Mouse (Mus musculus) retina, adult 2 months (tissue): ENCODE data around the gene C1qtnf3.

Experiments
- DNase-seq: peaks from one replicate; pipeline ENCODE4 v3.0.0-alpha.2; 2012; ENCODE audit warnings: low read depth, low spot score

Gene C1qtnf3

DNA sequence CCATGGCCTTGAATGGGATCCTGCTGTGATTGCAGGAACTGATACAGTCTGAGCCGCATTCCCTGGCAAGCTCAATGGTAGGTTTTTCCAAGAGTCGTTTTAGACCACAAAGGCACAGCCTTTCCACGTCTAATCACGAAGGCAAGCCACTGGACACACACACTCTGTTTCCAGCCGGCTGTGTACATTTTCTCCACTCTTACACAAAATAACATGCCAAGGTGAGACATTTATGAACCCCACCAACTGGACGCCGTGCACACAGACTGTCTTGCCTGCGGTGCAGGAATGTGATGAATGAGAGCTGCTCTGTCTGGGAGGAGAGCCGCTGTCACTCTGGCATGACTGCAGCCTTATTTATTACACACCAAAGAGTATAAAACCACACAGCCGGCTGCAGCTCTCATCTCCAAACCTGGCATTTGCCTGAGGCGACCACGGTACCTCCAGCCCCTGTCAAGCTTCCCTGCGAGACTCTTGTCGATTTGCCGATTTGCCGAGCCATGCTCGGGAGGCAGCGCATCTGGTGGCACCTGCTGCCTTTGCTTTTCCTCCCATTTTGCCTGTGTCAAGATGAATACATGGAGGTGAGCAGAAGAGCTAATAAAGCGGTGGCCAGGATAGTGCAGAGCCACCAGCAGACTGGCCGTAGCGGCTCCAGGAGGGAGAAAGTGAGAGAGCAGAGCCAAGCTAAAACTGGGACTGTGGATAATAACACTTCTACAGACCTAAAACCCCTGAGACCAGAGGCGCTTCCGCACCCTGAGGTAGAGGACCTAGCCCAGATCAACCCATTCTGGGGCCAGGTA, at the start of gene C1qtnf3:
Gene C1qtnf3 (plus strand): TSS at position 382 of the 809 bp plus-strand sequence.
- no peak for DNase-seq

- no peak for DNase-seq
Observed at GRCm38 (mm10) chr15:10902360-10902759, 49.8 kb upstream of the C1qtnf3 start.

DNA sequence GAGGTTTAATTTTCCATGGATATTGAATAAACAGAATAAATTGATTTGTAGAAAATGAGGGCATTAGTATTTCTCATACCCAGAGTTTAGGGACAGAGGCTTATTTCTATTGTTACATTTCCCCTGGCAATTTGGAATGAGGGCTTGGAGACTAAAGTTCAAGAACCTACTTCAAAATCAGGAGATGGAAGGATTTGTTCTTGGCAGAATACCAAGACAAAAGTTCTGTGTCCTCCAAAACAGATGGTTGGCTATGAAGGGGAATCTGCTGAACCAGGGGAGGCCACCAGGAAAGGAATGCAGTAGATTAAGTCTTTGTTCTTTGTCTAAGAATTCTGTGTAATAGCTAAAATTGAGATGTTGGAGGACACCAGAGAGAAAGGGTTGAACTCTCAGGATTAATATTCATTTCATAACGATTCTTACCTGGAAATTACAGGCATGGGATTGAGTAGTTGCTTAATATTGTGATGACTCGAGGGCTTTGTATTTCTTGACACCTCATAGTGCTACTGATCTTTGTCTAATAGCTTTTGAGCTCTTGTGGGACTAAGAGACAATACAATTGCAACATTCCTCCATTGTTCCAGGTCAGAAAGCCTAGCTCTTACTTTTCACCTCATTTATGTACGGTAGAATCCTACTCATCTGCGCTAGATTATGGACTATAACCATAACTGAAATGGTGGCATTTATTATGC, 35.4 kb upstream of the C1qtnf3 start:
- no peak for DNase-seq

DNA sequence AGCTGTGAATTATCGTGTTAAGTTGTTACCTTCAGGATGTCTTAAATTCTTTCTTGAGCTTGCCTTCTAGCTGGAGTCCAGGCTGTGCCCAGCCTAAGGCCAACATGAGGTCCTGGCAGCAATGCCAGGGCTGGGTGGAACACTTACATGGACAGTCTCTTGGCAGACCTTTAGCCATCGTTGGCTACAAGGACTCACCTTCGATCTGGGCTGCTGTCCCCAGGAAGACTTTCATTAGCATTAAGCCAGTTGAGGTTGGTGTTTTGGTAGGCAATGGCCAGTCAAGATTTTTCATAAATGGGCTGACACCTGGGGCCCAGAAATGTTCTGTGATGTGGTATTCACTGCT, 34.8 kb upstream of the C1qtnf3 start:
- no peak for DNase-seq

- DNase-seq: no peak
Observed at GRCm38 (mm10) chr15:10920212-10920611, 31.9 kb upstream of the C1qtnf3 start.

DNA sequence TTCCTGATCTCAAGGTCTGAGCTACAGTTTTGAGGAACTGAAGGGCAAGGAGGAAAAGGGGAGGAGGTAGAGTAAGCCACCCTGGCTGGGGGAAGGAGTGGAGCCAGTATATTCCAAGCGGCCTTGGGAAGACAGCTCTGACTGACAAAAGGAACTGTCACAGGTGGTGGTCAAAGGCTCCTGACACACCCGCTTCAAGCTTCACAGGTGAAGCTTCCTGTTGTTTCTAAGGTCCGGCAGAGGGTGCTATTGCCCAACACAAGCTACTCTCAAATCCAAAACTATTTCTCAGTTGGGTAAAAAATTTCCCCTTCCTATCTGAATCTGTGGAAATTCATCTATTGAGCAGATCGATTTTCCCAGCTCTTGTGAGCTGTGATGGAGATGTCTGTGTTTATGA, 31.1 kb upstream of the C1qtnf3 start:
- DNase-seq: peak; percentile 37

DNA sequence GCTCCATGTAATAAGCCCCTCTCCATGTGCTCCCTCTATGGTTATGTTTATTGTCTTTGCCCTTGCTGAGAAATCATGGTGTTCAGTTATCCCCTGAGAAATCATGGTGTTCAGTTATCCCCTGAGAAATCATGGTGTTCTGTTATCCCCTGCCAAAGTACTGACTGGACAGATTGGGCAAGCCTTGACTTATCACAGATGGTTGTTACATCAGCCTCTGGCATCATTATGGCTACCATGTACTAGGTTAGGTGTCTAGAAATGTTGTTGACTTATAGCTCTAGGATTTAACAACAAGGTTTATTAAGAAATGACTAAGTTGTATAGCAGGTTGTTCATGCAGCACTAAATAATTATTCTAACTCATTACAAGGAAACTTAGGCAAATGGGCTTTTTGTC, 30.1 kb upstream of the C1qtnf3 start:
- no peak for DNase-seq

DNA sequence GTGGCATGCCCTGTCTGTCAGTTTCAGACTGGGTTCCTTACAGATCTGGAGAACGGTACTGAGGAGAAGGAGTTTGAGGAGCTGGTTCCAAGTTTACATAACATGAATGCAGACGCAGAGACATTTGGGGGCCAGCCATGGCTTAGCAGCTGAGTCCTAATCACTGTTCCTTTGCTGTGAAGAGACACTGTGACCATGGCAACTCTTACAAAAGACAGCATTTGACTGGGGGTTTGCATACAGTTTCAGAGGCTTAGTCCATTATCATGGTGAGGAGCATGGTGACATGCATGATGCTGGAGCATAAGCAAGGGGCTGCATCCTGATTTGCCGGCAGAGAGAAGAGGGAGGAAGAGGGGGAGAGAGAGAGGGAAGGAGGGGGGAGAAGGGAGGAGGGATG, 29.6 kb upstream of the C1qtnf3 start:
- no peak for DNase-seq

- DNase-seq: no peak
Observed at GRCm38 (mm10) chr15:10923076-10923995, 28.8 kb upstream of the C1qtnf3 start.

DNA sequence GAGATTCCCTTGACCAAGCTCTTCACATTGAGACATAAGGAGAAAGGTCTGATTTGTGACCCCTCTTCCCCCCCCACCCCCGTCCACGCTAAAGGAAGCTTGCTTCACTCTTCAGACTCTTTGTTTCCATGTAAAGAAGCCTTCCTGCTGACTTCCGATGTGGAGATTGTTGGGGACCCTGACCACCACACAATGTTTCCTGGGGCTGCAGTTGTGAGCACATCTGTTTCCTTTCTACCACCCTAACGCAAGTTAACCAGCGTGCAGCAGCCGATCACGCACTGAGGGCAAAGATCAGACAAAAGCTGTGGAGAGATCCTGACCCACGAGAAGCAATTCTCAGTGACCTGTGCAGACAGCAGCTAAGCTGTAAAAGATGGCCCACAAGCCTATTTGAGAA, 24.8 kb upstream of the C1qtnf3 start:
- DNase-seq: no peak

GRCm38 (mm10) chr15:10928633-10929270, 23.4 kb upstream of the C1qtnf3 start:
- DNase-seq: no peak

DNA sequence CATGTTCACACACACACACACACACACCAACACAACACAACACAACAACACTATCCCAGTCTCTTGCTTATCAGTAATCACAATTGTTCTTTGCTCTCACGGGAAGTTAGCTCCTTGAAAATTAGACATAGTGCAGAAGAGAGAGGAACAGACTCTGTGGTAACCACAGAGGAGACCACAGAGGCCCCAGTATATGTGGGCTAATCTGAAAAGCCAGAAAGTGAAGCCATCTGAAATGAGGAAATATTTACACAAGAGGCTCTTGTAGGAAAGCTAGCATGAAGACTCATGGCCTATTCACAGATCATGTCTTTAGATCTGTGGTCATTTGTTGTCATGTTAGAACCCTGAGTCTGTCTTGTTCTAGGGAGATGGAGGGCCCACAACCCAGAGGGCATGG, 18.2 kb upstream of the C1qtnf3 start:
- DNase-seq: no peak

GRCm38 (mm10) chr15:10940148-10941108, 11.7 kb upstream of the C1qtnf3 start:
- peak; percentile 61 for DNase-seq

- no peak for DNase-seq
Observed at GRCm38 (mm10) chr15:10941901-10942300, 10.2 kb upstream of the C1qtnf3 start.

DNA sequence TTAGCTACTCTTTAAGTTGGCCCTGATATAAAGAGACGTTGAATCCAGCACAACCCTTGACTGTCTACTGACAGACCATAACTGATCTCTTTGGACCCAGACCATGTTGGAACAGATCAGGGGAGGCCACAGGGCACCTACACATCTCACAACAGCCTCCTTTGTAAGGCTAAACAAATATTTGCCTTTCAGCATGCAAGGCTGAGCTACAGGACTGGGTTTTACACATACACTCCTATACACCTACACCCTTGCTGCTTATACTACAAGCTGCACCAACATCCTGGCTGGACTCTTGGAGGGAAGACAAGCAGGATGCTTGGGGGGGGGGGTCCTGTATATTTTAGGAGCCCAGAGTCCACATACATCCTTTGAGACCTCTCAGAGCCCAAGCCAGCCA, 4.3 kb upstream of the C1qtnf3 start:
- no peak for DNase-seq

DNA sequence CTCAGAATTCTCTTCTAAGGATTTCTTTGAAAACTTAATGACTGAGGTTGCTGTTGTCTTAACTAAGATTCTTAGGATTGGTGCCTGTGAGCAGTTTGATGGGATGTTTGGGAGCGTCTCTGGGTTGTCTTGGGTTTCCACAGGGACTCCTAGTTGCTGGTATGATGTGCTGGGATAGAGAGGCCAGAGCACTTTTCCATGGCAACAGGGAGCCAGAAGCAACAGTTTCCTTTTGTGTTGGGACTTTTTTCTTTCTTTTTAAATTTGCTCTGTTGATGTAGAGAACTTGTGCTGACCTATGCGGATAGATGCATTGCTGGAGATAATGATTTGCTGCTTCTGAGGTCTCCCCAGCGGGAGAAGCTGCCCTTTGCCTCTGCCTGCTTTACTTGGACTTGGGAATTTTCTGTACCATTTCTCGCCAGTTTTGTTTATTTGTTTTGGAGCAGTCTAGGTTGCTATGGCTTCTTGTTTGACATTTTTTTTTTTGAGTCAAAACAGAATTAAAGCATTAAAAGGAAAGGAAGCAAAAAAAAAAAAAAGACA, 701 bp downstream of the C1qtnf3 start:
- no peak for DNase-seq

DNA sequence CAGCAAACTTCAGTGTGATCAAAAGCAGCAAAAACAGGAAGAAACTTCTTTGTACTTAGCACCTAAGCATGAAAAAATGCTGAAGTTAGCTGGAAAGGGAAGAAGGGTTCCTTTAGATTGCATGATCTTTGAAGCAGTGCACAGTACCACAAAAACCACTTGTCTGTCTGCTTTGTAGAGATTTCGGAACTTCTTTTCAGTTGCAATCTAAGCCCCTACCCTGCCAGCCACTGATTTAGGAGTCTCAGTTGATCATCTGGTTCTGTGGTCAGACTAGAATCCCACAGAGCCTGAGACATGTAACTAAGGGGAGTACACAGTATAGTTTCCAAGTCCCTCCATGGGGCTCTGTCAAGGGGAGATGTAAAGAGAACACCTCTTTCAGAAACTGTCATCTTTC, 1.3 kb downstream of the C1qtnf3 start:
- DNase-seq: no peak

DNA sequence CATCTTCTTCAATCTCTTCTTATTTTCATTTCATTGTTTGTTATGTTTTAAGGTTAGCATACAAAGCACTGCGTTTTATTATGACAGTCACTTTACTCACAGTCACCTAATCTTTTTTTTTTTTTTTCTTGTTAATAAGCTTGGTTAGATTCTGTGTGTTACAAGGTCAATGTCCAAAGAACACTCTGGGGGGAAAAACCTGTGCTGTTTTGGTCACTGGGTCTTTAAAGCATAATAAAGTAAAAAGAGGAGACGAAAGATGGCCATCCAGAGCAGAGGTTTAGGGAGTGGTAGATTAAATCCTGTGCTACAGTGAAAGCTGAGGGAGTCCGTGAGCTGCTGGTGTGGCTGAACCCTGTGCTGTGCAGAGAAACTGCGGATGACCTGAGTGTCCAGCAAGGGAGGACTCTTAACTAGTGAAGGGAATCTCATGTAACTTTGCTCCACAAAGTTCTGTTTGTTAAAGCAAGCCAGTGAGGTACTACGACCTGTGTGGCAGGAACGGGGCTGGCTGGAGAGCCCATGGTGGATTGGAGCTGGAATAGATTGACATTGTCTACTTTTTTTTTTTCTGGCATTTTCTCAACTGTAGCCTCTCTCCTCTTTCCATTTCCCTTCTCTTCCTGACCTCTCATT, 2.4 kb downstream of the C1qtnf3 start:
- DNase-seq: no peak

DNA sequence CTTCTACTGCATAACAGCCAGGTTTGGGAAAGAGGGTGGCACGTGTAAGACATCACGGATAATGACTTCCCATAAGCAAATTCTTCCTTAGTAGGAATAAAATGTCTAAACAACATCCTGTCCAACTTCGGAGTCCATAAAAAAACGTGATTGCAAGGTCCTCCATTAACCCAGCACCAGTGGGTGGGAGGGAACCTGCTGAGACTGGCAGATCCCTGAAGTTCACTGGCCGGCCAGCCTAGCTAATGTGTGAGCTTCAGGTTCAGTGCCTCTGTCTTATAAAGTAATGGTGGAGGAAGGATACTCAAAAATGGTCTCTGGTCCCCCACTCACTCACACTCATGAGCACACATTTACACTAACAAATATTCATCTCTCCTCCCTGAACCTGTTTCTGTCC, 3.0 kb downstream of the C1qtnf3 start:
- no peak for DNase-seq

GRCm38 (mm10) chr15:10956706-10957105, 4.6 kb downstream of the C1qtnf3 start:
- DNase-seq: no peak
